Mouse (Mus musculus) C2C12 (cell line): Measurements from ENCODE around the gene Gpr83. TPM values are rescaled to one million over a fixed set of nuclear protein-coding genes. Genes with fewer than 3 reads are reported as not detected.

ENCODE experiments used
- H3K27me3 ChIP-seq: one replicate; pipeline ENCODE4 v1.6.1; 2011; ENCODE audit not compliant: control insufficient read depth, insufficient read depth, insufficient read length
- H3K36me3 ChIP-seq: one replicate; pipeline ENCODE4 v1.6.1; 2011; ENCODE audit not compliant: control insufficient read depth, insufficient read depth
- H3K4me3 ChIP-seq: one replicate; pipeline ENCODE4 v1.5.1; 2011; ENCODE audit warnings: mild to moderate bottlenecking, control low read depth; ENCODE audit not compliant: poor library complexity, insufficient read depth, severe bottlenecking
- H3K79me2 ChIP-seq: one replicate; pipeline ENCODE4 v1.6.1; 2011; ENCODE audit not compliant: control insufficient read depth, insufficient read depth
- H3K79me3 ChIP-seq: one replicate; pipeline ENCODE4 v1.6.1; 2011; ENCODE audit warnings: low read depth, control low read depth
- H3ac ChIP-seq: one replicate; pipeline ENCODE3; 2011; ENCODE audit warnings: low read depth; ENCODE audit not compliant: control insufficient read depth, insufficient read length
- CEBPB ChIP-seq: IDR thresholded peaks from one replicate; pipeline ENCODE4 v1.6.1; 2011; ENCODE audit warnings: low read depth, mild to moderate bottlenecking, control low read depth, moderate library complexity
- CTCF ChIP-seq: IDR thresholded peaks from one replicate; pipeline ENCODE4 v1.5.1; 2011; ENCODE audit not compliant: control insufficient read depth, insufficient read depth, insufficient read length
- FOSL1 ChIP-seq: IDR thresholded peaks from one replicate; pipeline ENCODE4 v1.8.0; 2011; ENCODE audit warnings: mild to moderate bottlenecking, low read length; ENCODE audit not compliant: poor library complexity, insufficient read depth, severe bottlenecking
- MAX ChIP-seq: IDR thresholded peaks from one replicate; pipeline ENCODE4 v1.6.1; 2011; ENCODE audit warnings: mild to moderate bottlenecking, control low read depth
- MYOD1 ChIP-seq: IDR thresholded peaks from one replicate; pipeline ENCODE4 v1.6.1; 2011; ENCODE audit warnings: low read depth; ENCODE audit not compliant: control insufficient read depth, insufficient read length
- MYOG ChIP-seq: IDR thresholded peaks from one replicate; pipeline ENCODE4 v1.6.1; 2011; ENCODE audit not compliant: control insufficient read depth, insufficient read length; ENCODE audit errors: extremely low read depth
- USF1 ChIP-seq: IDR thresholded peaks from one replicate; pipeline ENCODE4 v1.6.1; 2011; ENCODE audit warnings: low read depth, mild to moderate bottlenecking, control low read depth, moderate library complexity
- polyA plus RNA-seq: library from polyadenylated mRNA; unstranded; fragments of >200 nt; fragmentation: generic; extraction: Trizol; gene quantifications from one replicate; pipeline ENCODE4 v1.2.1, GENCODE M21; 2012; ENCODE audit warnings: missing spikeins

Gene Gpr83
- polyA plus RNA-seq, 1 experiment = not detected

GRCm38 (mm10) chr9:14848267-14848935, 11.6 kb upstream of the Gpr83 start:
- no peaks in the 10 kb centered on the region for H3K36me3 ChIP-seq
- TF ChIP-seq MAX (no peak), MYOD1 (no peak), MYOG (no peak), CEBPB (no peak)
- no peaks in the 10 kb centered on the region for H3K27me3 ChIP-seq
- H3K79me2 ChIP-seq = no peaks in the 10 kb centered on the region
- no peak overlapping the region for H3K4me3 ChIP-seq
- no peak overlapping the region for H3ac ChIP-seq
- no peaks in the 10 kb centered on the region for H3K79me3 ChIP-seq

- H3K27me3 ChIP-seq = peaks cover 16% of the 10 kb centered on the region
- no peaks in the 10 kb centered on the region for H3K36me3 ChIP-seq
- no peaks in the 10 kb centered on the region for H3K79me3 ChIP-seq
- H3ac ChIP-seq = no peak overlapping the region
- no peak for TF ChIP-seq MYOG
- no peak for TF ChIP-seq MAX
- no peak for TF ChIP-seq CTCF
- no peak for TF ChIP-seq FOSL1
- no peak for TF ChIP-seq CEBPB
- TF ChIP-seq MYOD1 = no peak
- TF ChIP-seq USF1 = no peak
- H3K79me2 ChIP-seq = no peaks in the 10 kb centered on the region
- no peak overlapping the region for H3K4me3 ChIP-seq
Measured at GRCm38 (mm10) chr9:14854585-14854984, 5.4 kb upstream of the Gpr83 start.

GRCm38 (mm10) chr9:14856922-14857654, 2.9 kb upstream of the Gpr83 start:
- TF ChIP-seq MAX (no peak), USF1 (no peak), FOSL1 (no peak), MYOG (no peak), MYOD1 (no peak), CEBPB (no peak), CTCF (no peak)
- Histone ChIP-seq H3K36me3 (no peaks in the 10 kb centered on the region), H3K4me3 (no peak overlapping the region), H3K79me3 (no peaks in the 10 kb centered on the region), H3ac (no peak overlapping the region), H3K27me3 (peaks cover 39% of the 10 kb centered on the region), H3K79me2 (no peaks in the 10 kb centered on the region)

GRCm38 (mm10) chr9:14858170-14858706, 1.8 kb upstream of the Gpr83 start:
- H3ac ChIP-seq = no peak overlapping the region
- no peaks in the 10 kb centered on the region for H3K36me3 ChIP-seq
- peaks cover 48% of the 10 kb centered on the region for H3K27me3 ChIP-seq
- H3K79me2 ChIP-seq = no peaks in the 10 kb centered on the region
- H3K79me3 ChIP-seq = no peaks in the 10 kb centered on the region
- TF ChIP-seq USF1 (no peak), CEBPB (no peak), MYOG (no peak), FOSL1 (no peak), MAX (no peak)
- no peak overlapping the region for H3K4me3 ChIP-seq

- no peak for TF ChIP-seq CEBPB
- TF ChIP-seq MYOG = no peak
- TF ChIP-seq MAX = no peak
- no peak for TF ChIP-seq CTCF
- no peak for TF ChIP-seq MYOD1
- no peak for TF ChIP-seq FOSL1
- TF ChIP-seq USF1 = no peak
- Histone ChIP-seq H3K36me3 (no peaks in the 10 kb centered on the region), H3K79me2 (no peaks in the 10 kb centered on the region), H3ac (no peak overlapping the region), H3K4me3 (no peak overlapping the region), H3K27me3 (peaks cover 52% of the 10 kb centered on the region), H3K79me3 (no peaks in the 10 kb centered on the region)
Measured at GRCm38 (mm10) chr9:14858782-14859181, 1.2 kb upstream of the Gpr83 start.

- TF ChIP-seq MYOG (no peak), FOSL1 (no peak), MAX (no peak), CTCF (no peak), MYOD1 (no peak), CEBPB (no peak), USF1 (no peak)
- Histone ChIP-seq H3K27me3 (peaks cover 57% of the 10 kb centered on the region), H3K36me3 (no peaks in the 10 kb centered on the region), H3K79me3 (no peaks in the 10 kb centered on the region), H3K79me2 (no peaks in the 10 kb centered on the region), H3K4me3 (no peak overlapping the region), H3ac (no peak overlapping the region)
Measured at GRCm38 (mm10) chr9:14863126-14863525, 3.1 kb downstream of the Gpr83 start.
